Mouse (Mus musculus): ENCODE measurements around the gene Map3k13.
A peak's percentile ranks its signal among the peaks of the same experiment; 100 is the strongest.

The Map3k13 gene

DNA sequence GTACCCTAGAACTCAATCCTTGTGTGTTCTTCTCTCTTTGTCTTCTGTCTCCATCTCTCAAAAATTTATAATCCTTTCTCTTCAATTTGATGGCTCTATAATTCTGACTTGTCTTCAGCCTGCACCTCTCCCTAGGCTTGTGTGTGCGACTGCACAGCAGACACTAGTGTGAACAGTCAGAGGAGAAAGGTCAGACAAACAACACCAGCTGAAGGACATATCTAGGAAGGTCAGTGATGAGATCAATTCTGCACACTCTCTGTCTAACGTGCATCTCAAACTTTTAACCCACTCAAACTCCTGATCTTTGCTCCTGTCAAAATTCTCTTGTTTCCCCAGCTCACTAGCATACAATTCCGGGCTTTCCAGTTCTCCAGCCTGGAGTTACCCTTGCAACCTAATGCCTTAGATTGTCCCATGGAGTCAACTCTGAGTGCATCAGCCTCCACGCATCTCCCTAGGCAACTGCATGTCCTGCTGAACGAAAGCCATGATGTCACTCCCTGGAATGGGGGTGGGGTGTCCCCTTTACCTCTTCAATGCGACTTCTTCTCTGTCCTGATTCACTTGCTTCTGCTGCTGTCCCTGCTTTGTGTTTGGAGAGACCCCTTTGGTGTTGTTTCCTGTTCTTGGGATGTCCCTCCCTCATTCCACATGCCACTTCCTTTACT is 19.2 kb downstream of the Map3k13 start:
- DNase-seq = no peak

DNA sequence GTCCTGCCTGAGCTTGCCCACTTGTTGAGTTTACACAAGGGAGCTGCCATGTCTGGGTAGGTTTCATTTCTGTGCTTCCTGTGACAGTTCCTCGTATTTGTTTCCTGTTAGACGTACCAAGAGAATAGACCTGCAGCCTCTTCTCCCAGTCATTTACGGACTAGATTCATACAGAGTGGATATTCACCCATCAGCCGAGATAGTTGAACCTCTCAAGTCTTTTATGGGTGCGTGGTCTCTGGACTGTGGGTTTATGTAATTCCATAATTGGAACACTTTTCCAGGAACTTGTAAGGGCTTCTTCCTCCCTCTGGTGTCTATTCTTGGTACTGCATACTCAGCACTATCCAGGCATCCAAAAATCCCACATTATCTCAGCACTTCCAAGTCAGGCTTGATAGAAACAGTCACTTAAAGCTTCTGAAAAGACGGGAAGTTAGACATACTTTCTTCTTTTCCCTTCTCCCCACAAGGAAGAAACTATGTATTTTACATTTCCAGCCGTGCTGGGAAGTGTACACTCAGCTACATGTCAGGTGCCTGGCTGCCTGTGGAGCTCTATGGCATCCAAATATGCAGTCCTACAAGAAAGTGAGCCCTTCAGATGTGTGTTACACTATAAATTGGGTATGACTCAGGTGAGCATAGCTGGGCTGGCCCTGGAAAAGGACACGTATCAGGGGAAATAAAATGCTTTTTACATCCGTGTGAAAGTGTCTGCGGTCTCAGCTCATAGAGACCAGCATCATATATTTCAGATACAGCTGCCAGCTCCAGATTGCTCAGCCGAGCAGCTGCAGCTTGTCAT is 20.9 kb downstream of the Map3k13 start:
- peak in 1 of 2 experiments; percentile 20 for DNase-seq

DNA sequence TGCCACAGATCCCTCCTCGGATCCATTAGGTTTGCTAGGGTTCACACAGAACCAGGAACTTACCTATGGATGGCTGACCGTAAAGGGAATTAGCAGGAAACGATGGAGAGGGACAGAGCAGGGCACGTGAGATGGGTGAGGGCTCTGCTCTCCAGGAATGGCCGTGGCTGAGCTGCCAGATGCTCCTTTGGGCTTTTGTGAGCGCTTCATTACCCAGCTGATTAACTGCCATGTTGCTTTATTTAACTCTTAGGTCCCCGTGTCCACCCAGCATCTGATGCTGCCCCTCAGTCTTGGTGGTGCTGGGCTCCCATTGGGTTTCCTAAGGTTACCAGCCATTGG is 21.5 kb downstream of the Map3k13 start:
- DNase-seq = no peak

DNA sequence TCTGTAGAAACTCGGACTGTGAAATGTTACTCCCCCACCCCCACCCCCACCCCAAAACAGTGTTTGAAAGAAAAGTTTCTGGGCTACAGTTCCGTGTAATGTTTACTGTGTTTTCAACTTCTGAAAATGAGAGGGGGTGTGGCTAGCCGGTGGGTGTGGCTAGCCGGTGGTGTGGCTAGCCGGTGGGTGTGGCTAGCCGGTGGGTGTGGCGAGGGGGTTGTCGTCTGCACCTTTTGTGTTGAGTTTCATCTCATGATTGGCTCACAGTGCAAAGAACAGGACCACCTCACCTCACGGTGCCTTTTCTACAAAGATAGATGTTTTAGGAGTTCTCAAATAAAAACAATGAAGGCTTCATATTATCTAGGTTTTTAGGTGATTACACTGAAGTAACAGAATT is 24.0 kb downstream of the Map3k13 start:
- peak in 1 of 2 experiments; percentile 33 for DNase-seq

- DNase-seq = no peak
These were observed 24.5 kb downstream of the Map3k13 start for GRCm38 (mm10) chr16:21818629-21819028.

DNA sequence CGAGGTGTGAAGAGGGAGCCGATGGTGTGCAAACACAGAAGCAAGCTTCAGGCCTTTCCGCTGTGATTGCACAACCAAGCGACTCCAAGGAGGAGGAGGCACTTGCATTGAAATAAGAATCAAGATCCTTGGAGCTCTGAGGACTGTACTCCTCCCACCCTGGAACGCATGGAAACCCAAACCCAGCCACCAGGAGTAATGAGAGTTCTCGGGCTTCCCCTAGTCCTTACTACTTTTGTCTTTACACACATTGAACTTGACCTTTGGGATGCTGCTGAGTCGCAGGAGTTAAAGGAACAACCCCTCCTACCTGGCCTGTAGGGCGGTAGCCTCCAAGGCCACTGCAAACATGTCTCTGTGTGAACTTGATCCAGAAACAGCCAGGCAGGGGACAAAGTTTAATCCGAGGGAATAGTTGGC is 31.5 kb downstream of the Map3k13 start:
- no peak for DNase-seq

DNA sequence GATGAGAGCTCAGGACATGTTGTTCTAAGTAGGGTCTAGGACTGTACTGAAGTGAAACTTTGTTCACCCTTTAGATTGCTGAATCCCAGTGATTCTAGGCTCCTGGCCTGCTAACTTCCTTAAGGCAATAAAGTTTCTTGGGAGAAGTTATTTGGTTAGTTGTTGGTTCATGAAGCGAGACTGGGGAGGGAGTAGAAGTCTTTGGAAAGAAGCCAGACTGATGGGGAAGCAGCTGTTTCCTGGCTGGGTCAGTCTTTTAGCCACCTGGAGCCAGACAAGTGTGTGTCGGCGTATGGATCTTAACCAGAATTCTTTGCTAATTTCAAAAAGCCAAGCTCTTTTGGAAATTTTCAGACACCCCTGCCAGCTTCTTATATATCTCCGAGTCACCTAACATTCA is 33.0 kb downstream of the Map3k13 start:
- DNase-seq = no peak

GRCm38 (mm10) chr16:21827581-21827980 is 33.4 kb downstream of the Map3k13 start:
- DNase-seq = no peak

DNA sequence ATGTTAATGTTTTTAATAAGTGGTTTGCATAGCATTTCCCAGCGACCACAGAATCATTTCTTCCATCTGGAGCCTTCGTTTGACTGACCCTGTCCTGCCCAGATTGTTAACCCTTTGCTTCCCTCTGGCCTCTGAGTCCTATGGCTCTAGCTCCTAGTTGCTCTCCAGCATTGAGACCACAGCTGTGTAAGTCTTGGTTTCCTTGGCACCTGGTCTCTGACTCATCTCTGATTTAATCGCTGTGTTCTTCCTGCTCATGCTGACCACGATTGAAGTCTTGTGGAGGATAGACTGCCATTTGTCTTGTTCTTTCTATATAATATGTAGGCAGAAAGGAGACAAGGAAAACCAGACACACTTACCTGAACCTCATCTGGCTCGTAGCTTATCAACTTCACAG is 35.6 kb downstream of the Map3k13 start:
- no peak for DNase-seq

GRCm38 (mm10) chr16:21830784-21831183 is 36.6 kb downstream of the Map3k13 start:
- DNase-seq = no peak

DNA sequence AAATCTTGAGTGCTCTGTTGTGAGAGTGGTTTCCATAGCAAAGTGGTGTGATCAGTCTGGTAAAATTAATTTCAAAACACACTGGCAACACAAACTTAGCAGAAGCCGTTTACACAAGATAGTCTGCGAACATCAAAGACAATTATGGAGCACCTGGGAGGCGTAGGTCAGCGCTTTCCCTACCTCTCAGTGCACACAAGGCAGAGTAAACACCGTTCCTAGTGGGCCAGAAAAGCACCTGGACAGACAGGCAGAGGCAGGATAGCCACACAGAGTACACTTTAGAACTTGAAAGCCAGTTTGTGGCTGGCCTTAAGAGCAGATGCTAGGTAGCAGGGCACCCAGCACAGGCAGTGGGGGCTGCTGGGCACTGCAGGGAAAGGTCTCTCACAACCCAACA is 37.6 kb downstream of the Map3k13 start:
- DNase-seq = no peak

DNA sequence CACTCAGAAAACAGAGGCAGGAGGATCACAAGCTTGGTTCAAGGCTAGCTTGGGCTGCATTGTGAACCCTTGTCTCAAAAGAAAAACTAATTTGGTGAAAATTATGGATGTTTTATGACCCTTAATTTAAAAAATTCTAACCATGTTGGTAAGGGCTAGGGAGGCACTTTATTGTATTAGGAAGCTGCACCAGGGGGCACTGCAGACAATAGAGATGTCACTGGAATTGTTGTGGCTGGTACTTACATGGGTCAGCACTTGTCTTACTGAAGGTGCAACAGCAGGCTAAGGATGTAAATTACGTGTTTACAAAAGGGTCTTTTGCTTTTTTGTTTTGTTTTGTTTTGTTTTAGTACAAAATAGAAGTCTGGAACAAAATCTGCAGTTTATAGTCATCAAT is 39.3 kb downstream of the Map3k13 start:
- no peak for DNase-seq

- DNase-seq = no peak
These were observed 39.8 kb downstream of the Map3k13 start for GRCm38 (mm10) chr16:21833970-21834369.

- no peak for DNase-seq
These were observed 40.9 kb downstream of the Map3k13 start for GRCm38 (mm10) chr16:21834866-21835583.

DNA sequence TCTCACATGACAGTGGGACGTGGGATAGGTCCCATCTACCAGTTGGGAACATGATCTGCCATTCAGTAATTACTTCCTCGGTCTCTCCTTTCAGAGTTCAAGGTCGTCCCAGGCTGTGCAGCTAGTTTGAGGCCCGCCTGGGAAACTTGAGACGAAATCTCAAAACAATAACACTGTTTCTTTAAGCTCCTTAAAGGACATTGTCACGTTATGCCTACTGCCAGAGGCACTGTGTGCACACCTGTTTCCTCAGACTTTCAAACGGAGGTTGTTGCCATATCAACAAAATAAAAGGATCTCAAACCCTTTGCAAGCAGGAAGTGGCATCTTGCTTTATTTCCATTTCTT is 41.4 kb downstream of the Map3k13 start:
- DNase-seq = no peak

GRCm38 (mm10) chr16:21836311-21837072 is 42.3 kb downstream of the Map3k13 start:
- DNase-seq = no peak

- no peak for DNase-seq
These were observed 43.5 kb downstream of the Map3k13 start for GRCm38 (mm10) chr16:21837694-21838093.

DNA sequence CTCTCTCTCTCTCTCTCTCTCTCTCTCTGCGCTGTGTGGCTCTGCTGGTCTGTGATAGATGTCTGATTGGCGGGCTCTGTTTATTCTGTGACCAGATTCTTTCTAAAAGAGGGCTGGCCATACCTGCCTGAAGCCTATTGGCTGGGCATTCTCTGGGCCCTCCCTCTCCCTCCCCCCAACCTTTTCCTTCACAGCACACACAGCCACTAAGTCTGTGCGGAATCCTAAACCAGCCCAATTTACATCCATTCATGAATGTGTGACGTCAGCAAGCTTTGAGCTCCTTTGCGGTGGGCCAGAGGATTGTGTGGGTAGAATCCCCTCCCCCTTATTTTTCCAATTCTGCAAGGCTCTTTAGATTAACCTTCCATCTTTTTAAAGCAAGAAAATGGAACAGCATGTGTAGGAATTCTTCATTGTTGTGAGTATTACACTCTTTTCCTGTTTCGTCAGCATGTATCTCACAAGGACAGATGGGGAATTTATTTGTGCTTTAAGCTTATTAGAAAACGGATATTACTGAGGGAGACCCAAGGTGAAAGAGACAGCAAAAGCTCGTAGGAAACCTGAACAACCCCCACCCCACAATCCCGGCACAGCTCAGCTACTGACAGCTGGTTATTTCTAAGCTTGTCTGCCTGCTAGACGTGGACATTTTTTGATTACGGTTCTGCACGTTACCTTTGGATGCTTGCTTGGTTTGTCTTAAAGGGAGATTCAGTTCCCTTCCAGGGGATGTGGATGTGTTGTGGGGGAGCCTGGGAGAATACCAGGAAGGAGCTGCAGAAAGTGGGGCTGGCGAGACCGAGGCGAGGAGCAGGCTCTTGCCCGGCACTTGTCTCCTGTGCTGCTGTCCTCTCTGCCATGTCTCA is 51.9 kb downstream of the Map3k13 start:
- DNase-seq = no peak

DNA sequence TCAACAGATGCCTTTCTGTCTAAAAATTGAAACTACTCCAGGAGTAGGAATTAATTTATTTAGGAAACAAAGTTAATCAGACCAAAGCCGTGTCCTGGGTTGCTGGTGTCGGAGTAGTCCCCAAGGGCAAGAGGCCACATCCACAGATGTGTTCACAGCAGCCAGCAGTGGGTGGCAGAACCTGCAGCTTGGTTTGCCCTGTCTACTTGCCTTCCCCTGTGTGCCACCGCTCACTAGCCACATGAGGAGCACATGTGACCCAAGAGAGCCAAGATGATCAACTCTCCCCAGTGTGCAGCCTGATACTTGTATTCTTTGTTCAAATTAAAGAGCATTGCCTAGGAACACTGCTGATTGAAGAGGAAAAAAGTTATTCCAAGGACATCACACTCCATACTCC is 54.3 kb downstream of the Map3k13 start:
- DNase-seq = no peak

DNA sequence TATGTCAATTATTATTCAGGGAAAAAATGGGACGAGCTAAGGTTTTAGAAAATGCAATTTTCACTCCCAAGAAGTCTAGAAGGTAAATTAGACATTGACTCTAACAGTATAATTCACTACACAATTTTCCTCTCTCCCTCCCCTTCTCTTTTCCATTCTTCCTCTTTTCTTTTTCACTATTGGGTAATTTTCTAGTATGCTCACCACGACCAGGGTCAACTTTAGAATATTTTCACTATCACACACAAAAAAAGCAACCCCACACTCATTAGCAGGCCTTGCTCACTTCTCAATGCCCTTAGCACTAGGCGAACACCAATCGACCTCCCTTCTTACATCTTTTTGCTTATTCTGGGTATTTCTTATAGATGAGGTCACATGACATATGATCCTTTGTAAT is 54.7 kb downstream of the Map3k13 start:
- DNase-seq = no peak

DNA sequence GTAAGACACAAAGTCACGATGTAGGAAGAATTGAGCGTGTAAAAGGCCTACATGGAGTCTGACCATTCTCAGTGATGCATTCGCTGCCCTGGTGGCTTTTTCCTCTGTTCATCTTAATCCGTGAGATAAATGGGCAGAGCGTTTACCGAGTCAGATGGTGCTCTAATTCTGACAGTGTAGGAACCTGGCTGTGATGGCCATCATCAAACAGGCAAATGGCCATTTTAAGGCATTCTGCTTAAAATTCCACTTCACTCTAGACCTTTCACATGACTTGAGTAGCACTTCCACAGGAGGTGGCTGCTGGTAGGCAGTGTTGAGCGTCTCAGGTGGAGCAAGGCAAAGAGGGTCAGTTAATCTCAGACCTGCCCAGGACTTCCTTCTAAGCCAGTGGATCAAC is 58.2 kb downstream of the Map3k13 start:
- no peak for DNase-seq

DNA sequence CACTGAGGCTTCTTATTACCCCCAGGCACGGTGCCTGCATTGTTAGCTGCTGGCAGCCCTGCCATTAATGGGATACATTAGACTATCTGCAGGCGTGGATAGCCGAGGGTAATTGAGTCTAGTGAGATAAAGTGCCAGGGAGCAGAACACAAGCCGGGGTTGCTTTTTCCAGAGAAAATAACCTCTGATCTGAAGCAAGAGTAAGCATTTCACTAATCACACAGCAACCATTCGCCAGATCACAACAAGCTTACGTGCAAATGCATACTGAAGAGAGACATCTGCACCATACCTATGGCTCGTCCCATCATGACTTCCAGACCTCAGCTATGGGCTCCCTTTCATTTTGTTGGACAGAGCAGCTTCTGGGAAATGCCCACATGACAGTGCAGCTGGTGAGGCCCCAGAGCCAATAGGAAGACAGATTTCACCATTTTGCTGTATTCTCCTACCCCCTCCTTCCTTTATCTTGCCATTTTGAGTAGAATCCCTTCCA is 59.3 kb downstream of the Map3k13 start:
- no peak for DNase-seq

Measured in spleen, adult 18-20 months (tissue).